Mouse (Mus musculus) CD4-positive, CD25-positive, alpha-beta regulatory T cell, adult 2 months (primary cell): Measurements from ENCODE around the gene Fbxl16.
"Not testable (repeated sequence)": the region's sequence is repeated elsewhere in the genome, so short reads cannot be mapped to it uniquely, and the experiment has no call there.

Source experiments
- DNase-seq: peaks from one replicate; pipeline ENCODE4 v3.0.0-alpha.2; 2012; ENCODE audit warnings: low read depth, low spot score

The Fbxl16 gene

DNA sequence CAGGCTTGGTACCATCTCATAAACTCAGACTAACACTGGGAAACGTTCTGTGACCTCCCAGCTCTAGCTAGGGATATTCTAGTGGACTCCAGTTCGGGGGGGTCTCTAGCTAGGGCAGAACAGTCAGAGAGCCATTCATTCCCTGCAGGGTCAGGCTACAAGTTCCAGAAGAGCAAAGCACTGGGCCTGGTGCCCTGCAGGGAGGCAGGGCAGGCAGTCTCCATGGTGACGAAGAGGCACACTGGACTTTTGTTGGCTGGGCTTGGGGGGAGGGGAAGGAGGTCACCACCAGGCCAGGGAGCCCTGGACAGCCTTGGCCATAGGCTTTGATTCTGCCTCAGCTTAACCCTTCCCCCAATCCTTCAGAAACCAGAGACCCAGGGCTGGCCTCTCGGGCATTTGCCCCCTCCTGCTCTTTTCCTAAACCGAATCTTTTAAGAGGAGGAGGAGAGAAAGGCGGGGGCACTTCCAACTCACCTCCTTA lies 13.2 kb upstream of the Fbxl16 start, which contains the start of gene AC134908.4:
Gene AC134908.4, minus strand, starts transcription at position 51 of the 484 bp plus-strand sequence.
- no peak for DNase-seq

DNA sequence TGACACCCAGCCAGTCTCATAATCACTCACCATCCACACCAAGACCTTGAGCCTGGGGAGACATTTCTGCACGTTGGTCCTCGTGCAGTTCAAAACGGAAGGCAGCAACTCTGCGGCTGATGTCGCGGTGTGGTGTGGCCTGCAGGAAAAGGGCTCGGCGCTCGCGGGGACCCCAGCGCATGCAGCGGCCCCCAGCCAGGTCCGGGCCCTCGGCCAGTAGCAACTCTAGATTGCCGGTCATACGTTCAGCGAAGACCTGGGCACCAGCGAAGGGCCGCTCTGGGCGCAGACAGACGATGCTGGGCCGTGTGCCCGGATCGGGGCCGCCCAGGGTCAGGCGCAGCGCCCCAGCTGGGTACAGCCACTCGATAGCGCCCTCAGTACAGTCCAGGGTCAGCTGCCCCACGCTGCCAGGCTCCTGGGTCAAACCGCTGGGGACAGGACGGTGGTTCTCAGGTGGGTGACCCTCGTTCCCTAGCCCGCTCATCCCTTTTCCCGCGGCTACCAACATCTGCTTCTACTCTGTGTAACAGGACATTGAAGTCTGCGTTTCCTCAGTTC lies 12.6 kb upstream of the Fbxl16 start:
- peak; percentile 22 for DNase-seq

DNA sequence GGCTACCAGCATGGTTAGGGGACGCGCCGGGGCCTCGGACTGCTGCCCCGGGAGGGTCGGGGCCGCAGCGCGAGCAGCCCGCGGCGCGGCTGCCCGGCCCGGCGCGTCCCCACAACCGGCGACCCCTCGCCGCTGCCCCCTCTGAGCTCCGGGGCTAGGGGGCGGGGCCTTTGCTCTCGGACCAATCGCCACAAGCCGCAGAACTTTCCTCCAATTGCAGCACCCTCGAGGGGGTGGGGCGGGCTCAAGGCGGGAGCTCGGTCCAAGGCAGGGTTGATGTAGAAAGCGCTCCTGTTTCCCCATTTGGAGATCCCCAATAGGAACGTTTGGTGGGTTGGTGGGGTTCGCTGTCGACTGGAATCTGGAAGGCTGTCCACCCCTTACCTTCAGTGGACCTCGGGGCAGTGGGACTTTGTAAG lies 11.9 kb upstream of the Fbxl16 start, which contains the start of gene Metrn:
Gene Metrn, minus strand, starts transcription at position 186 of the 419 bp plus-strand sequence.
- DNase-seq, result peak; percentile 87

DNA sequence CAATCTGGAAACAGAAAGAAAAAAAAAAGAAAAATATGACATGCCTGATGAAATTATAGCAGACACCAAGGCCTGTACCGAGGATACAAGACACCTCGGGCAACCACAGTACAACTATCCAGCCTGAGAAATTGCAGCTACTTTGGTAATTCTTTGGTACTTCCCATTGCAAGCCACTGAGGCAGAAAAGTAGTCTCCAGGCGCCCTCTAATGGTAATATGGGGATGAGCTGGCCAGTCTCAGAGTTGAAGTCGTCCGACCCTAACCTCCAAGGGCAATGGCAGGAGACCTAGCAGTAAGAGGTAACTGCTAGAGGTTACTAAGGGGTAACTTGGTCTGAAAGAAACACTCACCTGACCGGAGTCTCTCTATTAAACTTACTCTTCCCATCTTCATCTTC lies 7.9 kb upstream of the Fbxl16 start:
- peak; percentile 87 for DNase-seq

DNA sequence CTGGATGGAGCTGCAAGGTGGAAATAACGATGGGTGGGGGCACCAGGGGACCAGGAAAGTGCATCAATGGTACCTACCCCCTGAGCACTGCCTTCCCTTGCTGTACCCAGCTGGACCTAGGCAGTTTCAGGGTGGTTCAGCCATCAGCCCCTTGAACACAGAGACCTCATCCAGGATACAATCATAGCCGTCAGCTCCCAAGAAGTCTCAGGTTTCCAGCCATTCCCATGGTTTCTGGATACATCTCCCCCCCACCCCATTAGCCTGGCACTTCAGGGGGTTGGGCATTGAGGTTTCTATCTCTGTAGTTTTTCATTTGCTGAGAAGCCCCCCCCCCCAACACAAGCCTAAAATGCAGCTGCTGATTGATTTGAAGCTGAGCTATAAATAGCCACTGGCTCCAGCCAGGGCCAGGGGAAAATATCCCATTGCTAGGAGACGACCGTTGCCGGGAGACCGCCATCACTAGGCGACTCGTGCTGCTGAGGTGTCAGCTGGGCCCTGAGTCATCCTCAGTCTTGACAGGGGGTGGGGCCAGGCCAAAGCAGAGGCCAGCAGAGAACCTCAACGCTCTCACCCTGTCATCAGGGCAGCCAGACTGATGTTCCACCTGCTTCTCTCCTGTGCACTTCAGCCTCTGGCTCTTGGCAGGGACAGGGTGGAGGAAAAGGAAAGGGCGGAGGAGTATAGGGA lies 5.9 kb upstream of the Fbxl16 start:
- DNase-seq, result no peak

DNA sequence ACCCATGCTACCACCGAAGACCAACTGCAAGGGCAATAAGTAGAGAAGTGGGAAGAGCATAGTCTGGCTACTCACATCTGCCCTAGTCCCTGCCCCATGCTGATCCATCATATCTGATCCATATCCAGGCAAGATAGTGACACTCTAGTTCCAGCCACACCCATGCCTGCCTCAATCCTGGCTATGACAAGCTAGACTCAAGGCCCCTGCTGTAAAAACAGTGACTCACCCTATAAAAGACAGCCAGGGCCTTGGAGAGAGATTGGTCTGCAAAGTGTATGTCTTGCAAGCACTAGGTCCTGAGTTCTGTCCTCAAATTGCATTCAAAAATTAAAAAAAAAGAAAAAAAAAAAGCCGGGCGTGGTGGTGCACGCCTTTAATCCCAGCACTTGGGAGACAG lies 2.4 kb upstream of the Fbxl16 start:
- DNase-seq, result no peak

DNA sequence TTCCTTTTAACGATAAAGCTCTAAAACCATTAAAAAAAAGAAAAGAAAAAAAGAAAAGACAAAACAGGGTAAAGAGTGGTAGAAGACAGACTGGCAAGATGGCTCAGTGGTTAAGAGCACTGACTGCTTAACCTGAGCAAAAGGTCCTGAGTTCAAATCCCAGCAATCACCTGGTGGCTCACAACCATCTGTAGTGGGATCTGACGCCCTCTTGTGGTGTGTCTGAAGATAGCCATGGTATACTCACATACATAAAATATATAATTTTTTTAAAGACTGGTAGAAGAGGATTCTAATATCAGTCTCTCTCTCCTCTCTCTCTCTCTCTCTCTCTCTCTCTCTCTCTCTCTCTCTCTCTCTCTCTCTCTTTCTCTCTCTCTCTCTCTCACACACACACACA lies 1.4 kb upstream of the Fbxl16 start:
- not testable (repeated sequence) for DNase-seq

DNA sequence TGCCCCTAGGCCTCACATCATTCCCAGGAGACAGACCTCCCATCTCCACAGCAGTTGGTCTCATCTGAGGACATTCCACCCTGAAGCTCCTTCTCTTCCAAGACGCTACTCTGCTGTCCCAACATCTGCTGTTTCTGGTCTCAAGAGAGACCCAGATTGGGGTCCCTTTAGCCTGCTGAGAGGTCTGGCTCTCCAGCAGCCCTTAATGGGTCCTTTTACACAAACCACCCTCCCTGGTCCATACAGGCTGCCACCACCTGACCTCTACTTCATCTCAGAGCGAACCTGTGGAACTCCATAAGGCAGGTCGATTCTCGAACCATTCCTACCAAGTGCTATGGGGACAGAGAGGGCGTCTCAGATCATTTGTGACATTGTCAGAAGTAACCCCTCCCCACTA lies 857 bp upstream of the Fbxl16 start:
- DNase-seq, result no peak

DNA sequence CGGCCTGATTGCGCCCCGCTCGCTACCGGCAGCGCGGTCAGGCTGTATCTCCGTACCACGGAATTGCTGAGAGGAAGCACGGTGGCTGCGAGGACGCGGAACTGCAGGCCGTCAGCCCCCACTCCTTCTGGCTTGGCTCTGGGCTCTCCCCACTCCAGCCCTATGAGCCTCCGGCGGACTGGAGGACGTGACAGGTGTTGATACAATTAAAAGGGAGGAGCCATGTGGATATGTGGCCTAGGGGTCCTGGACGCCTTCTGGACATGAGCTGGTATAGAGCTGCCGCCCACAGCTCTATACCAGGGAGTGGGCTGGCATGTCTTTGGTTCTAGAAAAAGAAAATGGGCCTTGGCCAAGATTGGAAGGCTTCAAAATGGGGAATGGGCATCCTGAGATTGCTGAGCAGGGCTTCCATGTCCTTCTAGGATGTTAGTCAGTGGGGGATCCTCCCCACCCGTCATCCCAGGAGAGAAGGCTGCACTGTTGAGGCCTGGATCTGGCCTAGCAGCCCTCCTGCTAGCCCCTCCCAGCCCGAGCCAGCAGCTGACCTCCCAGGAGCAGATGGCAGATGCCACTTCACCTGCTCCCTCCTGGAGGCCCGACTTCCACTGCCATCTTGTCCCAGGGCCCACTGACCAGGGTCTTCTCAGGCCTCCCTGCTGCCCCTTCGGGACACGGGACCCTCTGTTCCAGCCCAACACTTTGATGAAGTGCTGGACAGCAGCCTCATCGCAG lies 888 bp downstream of the Fbxl16 start:
- no peak for DNase-seq

DNA sequence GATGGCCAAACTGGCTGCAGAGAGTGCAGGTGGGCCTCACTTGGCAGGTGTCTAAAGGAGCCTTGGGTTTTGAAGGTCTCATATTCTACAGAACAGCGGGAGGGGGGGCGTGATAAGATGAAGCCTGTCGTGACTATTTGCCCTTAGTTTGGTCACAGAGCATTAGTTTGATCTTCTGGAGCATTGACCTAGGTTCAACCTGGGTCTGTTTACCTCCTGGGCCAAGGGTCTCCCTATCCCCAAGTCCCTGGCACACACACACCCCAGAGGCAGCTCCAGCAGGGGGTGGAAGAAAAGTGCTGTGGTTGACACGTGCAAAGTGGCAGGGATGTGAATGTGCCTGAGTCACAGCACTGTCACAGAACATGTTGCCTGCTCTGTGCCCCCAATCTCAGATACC lies 2.0 kb downstream of the Fbxl16 start:
- no peak for DNase-seq

DNA sequence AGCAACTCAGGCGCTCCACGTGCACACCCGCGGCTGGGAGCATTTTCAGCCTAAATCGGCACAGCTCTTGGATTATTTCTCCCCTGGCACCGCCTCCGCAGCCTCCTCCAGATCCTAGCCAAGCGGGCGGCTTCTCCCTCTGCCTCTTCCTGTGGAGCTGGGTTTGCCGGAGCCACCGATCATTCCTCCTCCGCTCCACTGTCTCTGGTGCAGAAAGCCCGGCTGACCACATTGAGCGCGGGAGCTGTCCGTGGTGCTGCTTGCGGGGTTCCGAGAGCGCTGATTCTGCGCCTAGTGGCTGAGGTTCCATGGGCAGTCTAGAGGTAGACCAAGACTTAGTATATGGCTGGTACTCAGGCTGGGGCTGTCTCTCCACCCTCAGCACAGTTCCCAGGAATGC lies 4.6 kb downstream of the Fbxl16 start:
- peak; percentile 84 for DNase-seq

DNA sequence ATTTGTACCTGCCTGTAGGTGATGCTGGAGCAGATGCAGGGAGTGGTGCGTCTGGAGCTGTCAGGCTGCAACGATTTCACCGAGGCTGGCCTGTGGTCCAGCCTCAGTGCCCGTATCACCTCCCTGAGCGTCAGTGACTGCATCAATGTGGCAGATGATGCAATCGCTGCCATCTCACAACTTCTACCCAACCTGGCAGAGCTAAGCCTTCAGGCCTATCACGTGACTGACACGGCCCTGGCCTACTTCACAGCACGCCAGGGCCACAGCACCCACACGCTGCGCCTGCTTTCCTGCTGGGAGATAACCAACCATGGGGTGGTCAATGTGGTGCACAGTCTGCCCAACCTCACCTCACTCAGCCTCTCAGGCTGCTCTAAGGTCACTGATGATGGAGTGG lies 8.8 kb downstream of the Fbxl16 start:
- no peak for DNase-seq

DNA sequence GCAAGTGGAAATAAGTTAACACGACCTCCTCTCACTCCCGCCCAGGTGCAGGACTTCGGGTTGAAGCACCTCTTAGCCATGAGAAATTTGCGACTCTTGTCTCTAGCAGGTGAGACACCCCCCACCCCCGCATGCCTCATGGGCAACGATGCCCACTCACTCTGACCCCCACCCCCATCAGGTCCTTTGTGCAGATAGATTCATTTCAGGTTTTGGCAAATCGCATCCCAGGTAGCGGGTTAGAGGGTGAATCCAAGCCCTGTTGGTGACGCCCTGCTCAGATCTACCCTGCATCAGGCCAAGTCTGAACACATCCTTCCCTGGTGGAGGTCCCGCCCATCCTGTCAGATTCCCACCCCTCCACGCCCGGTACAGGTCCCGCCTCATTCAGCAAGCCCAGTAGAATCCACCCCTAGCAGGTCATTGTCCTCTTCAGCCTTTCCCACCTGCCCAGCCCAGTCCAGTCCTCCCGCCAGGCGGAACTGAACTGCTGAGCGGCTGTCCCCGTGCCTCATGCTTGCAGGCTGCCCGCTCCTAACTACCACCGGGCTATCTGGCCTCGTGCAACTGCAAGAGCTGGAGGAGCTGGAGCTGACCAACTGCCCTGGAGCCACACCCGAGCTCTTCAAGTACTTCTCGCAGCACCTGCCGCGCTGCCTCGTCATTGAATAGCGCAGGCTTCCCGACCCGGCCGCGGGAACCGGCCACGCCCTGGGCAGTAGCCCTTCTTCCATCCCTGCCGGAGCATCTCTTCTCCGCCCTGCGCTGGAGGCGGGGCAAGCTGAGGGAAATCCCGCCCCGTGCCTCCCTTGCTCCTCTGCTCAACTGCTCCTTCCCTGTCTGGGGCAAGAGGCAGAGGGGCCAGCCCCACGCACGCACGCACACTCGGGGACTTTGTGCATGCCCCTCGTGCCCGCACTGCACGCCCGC lies 10.2 kb downstream of the Fbxl16 start:
- DNase-seq, result no peak

DNA sequence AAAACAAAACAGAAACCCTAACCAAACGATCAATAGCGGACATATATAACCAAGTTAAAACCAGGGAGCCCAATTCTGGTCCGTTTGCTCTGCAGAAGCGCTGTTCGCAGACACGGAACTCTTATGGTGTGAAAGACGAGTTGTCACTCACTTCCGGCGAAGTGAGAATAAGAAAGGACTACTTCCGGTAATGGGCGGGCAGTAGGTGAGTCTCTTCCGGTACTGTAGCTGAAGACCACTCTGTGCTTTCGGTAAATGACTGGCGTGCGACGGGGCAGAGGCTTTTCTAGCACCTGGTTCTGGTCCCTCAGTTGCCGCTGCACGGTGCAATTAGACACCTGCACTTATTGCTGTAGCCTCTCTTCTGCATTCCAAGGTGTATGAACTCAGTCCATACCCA lies 14.6 kb downstream of the Fbxl16 start, which contains the start of gene Wdr24:
Gene Wdr24, plus strand, starts transcription at position 176 of the 400 bp plus-strand sequence.
- DNase-seq, result peak; percentile 91

DNA sequence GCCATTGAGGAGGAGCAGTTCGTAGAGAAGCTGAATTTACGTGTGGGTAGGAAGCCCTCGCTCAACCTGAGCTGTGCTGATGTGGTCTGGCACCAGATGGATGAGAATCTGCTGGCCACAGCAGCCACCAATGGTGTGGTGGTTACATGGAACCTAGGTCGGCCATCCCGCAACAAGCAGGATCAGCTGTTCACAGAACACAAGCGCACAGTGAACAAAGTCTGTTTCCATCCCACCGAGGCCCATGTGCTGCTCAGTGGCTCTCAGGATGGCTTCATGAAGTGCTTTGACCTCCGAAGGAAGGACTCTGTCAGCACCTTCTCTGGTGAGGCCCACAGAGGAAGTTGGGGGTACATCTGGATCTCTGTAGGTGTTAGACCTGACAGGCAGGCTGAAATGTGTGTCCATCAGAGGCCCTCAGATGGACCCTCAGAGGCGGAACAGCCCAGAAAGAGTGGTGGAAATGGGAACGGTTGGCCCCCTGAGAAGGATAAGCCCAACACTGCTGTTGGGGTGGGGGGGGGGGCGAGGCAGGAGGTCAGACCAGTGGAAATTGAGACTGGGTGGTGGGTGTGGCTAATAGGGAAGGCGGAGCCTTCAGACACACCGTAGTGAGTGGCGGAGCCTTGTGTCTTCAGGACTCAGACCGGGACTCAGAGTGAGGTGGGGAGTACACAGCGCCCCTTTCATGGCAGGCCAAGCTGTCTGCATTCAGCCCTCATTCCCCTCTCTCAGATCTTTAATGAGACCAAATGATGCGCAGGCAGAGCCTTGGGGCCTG lies 15.7 kb downstream of the Fbxl16 start:
- DNase-seq, result no peak

DNA sequence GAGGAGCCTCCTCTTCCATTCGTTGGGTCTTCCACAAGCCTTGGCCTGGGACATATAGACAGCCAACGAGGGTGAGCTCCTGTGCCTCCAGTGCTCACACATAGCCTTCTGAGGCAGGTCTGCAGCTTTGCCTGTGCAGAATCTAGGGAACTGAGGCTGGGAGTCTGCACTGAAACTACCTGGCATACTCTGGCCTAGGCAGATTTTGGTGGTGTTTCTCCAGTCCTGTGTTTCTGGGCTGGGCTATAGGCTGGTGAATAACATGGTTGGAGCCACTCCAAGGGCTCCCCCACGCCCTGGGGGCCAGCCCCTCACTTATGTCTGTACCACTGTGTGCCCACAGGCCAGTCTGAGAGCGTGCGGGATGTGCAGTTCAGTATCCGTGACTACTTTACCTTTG lies 16.4 kb downstream of the Fbxl16 start:
- DNase-seq, result no peak

DNA sequence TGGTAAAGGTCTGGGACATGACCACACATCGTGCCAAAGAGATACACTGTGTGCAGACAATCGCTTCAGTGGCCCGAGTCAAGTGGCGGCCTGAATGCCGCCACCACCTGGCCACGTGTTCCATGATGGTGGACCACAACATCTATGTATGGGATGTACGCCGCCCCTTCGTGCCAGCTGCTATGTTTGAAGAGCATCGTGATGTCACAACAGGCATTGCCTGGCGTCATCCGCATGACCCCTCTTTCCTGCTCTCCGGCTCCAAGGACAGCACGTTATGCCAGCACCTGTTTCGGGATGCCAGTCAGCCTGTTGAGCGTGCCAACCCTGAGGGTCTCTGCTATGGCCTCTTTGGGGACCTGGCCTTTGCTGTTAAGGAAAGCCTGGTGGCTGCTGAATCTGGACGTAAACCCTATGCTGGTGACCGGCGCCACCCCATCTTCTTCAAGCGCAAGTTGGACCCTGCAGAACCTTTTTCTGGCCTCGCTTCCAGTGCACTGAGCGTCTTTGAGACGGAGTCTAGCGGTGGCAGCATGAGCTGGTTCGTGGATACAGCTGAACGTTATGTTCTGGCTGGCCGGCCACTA lies 17.2 kb downstream of the Fbxl16 start:
- no peak for DNase-seq

DNA sequence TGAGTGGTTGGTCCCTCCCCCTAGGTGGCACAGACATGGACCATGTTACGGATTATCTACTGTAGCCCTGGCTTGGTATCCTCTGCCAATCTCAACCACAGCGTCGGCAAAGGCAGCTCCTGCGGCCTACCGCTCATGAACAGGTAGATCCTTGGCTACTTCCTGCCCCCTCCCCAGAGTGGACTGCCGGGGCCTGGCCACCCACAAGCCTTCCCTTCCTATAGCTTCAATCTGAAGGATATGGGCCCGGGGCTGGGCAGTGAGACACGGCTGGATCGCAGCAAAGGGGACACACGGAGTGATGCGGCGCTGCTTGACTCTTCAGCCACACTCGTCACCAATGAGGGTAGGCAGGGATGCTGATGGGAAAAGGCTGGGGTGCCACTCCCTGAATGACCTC lies 18.1 kb downstream of the Fbxl16 start:
- DNase-seq, result no peak

DNA sequence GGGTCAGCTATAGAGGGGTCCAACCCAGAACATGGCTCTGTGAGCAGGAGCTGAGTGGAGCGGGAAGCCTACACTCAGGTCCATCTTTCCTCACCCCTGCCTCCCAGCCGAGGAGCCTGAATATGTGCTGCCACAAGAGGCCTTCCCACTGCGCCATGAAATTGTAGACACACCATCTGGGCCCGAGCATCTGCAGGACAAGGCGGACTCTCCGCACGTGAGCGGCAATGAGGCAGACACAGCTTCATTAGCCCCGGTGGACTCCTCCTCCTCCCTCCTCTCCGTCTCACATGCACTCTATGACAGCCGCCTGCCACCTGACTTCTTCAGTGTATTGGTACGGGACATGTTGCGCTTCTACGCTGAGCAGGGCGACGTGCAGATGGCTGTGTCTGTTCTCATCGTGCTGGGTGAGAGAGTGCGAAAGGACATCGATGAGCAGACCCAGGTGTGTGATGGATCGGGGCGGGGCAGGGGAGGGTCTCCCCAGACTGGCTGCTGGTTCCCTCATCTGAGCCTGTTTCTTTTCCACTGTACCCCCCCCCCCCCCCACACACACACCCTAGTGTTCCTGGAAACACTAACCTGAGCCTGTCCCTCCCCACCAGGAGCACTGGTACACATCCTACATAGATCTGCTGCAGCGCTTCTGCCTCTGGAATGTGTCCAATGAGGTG lies 18.8 kb downstream of the Fbxl16 start:
- DNase-seq, result no peak

DNA sequence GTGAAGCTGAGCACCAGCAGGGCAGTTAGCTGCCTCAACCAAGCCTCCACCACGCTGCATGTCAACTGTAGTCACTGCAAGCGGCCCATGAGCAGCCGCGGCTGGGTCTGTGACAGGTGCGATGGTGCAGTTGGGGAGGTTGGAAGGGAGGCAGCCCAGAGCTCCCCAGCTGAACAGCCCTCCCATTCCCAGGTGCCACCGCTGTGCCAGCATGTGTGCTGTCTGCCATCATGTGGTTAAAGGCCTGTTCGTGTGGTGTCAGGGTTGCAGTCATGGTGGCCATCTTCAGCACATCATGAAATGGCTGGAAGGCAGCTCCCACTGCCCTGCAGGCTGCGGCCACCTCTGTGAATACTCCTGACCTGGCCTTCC lies 19.3 kb downstream of the Fbxl16 start:
- no peak for DNase-seq
